Mouse (Mus musculus) mouse embryonic stem cell (cell line): Measurements from ENCODE around the gene Ugdh.

ENCODE experiments used
- in situ Hi-C, 2 experiments: fragments of 300-500 bp; cut with MboI; formaldehyde crosslinking; loops; 1 replicate in 1 of 2; 3 replicates in 1 of 2; pipeline ENCODE4 v1.14.3; 2019 to 2020; ENCODE audit warnings: low sequenced_read_pairs in 2 of 2, low pct_unique_long_range_greater_than_20kb in 1 of 2, mixed read lengths in 1 of 2; ENCODE audit not compliant: unreplicated experiment in 1 of 2

Ugdh gene

DNA sequence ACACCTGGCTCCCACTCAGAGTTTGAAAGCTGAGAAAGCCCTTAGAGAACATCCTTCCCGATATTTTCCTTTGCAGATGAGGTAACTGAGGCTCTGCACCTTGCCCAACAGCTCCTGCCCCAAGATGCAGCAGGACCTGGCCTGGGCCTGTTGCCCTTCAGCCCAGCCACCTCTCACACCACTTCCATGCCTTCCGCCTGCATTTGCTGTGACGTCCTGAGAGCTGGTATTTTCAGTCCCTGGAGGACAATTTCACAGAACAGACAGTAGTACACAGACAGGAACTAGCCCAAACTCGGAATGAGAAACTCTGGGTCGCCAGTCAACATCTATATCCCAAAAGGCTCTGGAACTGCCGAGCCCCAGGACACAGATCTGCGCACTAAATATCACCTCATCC lies 61.0 kb downstream of the Ugdh start:
- in situ Hi-C loops = no loop called here

GRCm38 (mm10) chr5:65371551-65371950 lies 64.2 kb downstream of the Ugdh start:
- in situ Hi-C loops = no loop called here

GRCm38 (mm10) chr5:65367837-65368236 lies 67.9 kb downstream of the Ugdh start:
- in situ Hi-C loops = no loop called here
